Comparison of ENCODE assay signal across 8 mouse cellular contexts in the genomic region with DNA sequence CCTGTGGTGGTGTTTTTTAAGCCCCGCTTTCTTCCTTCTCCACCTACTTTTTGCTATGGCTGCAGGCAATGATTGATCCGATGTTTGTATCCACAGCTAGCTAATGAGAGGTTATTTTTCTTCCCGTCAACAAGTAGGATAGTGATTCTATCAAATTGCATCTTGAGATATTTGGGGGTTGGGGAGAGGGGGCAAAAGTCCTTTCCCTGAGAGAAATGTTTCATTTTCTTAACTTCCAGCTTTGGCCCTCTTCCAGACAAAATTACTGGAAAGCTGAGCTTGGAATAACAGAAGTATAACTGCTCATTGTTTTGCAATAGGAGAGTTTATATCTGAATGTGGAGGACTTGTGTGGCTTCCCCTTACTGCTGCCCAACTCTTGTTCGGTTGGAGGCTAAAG. TPM values are rescaled to one million over a fixed set of nuclear protein-coding genes. Genes with fewer than 3 reads are reported as not detected.
DNase-seq lines count a peak whose midpoint lies in the region; ATAC-seq lines count a peak whose summit lies in the region.

No protein-coding gene starts in this region.

- H3K27ac ChIP-seq in hindbrain, embryonic 11.5 days (ENCODE audit: low read depth, low read length), result no peak overlapping the region
- H3K27ac ChIP-seq in hindbrain, embryonic 10.5 days, result no peak overlapping the region
- H3K27ac ChIP-seq in hindbrain, embryonic 12.5 days, result no peak overlapping the region
- no peak overlapping the region for H3K27ac ChIP-seq in midbrain, embryonic 12.5 days (replicated peaks)

- H3K4me2 ChIP-seq in hindbrain, embryonic 11.5 days (replicated peaks; ENCODE audit: low read depth, low read length), result no peak overlapping the region
- peak overlapping the region; percentile 80 for H3K4me2 ChIP-seq in hindbrain, embryonic 12.5 days (replicated peaks)
- H3K4me2 ChIP-seq in midbrain, embryonic 12.5 days (replicated peaks), result peak overlapping the region; percentile 85

- H3K9ac ChIP-seq in hindbrain, embryonic 11.5 days (ENCODE audit: low read depth, low read length), result no peak overlapping the region
- no peak overlapping the region for H3K9ac ChIP-seq in hindbrain, embryonic 12.5 days
- H3K9ac ChIP-seq in midbrain, embryonic 12.5 days (replicated peaks), result no peak overlapping the region

- peak; percentile 14 for DNase-seq in hindbrain, embryonic 11.5 days (ENCODE audit: low spot score)
- no peak for DNase-seq in hindbrain, embryonic 10.5 days (ENCODE audit: low spot score)
- DNase-seq in NIH3T3 (ENCODE audit: low read depth), result peak; percentile 83
- no peak for DNase-seq in cerebellum, postnatal 36 days
- no peak for DNase-seq in spleen, postnatal 4 days (ENCODE audit: low spot score in 2 of 2)

- 53% methylated on average over 4 of the region's 4 CpGs for WGBS in hindbrain, embryonic 11.5 days
- WGBS in hindbrain, embryonic 10.5 days, result 49% methylated on average over 4 of the region's 4 CpGs
- WGBS in hindbrain, embryonic 12.5 days, result 42% methylated on average over 4 of the region's 4 CpGs
- 52% methylated on average over 4 of the region's 4 CpGs for WGBS in midbrain, embryonic 12.5 days

- no peak for ATAC-seq in hindbrain, embryonic 11.5 days (ENCODE audit: low FRiP score)
- ATAC-seq in hindbrain, embryonic 12.5 days (ENCODE audit: low FRiP score), result no peak
- ATAC-seq in midbrain, embryonic 12.5 days (ENCODE audit: low FRiP score, low read depth), result no peak
- ATAC-seq in monocyte, adult 5-6 weeks (replicated peaks; ENCODE audit: insufficient number of reproducible peaks, low FRiP score, low TSS enrichment, poor library complexity, severe bottlenecking), result no peak

- H3K4me3 ChIP-seq in hindbrain, embryonic 11.5 days (ENCODE audit: low read depth, low read length), result no peak overlapping the region
- no peak overlapping the region for H3K4me3 ChIP-seq in hindbrain, embryonic 10.5 days
- H3K4me3 ChIP-seq in hindbrain, embryonic 12.5 days, result no peak overlapping the region
- no peak overlapping the region for H3K4me3 ChIP-seq in midbrain, embryonic 12.5 days

- no peaks in the 10 kb centered on the region for H3K36me3 ChIP-seq in hindbrain, embryonic 11.5 days (ENCODE audit: control insufficient read depth, insufficient read depth, low read length)
- H3K36me3 ChIP-seq in hindbrain, embryonic 10.5 days, result no peaks in the 10 kb centered on the region
- H3K36me3 ChIP-seq in hindbrain, embryonic 12.5 days, result no peaks in the 10 kb centered on the region
- H3K36me3 ChIP-seq in midbrain, embryonic 12.5 days, result no peaks in the 10 kb centered on the region

- H3K27me3 ChIP-seq in hindbrain, embryonic 11.5 days (ENCODE audit: control insufficient read depth, insufficient read depth, low read length), result no peaks in the 10 kb centered on the region
- H3K27me3 ChIP-seq in hindbrain, embryonic 10.5 days (ENCODE audit: insufficient read depth, poor library complexity, severe bottlenecking), result peaks cover 18% of the 10 kb centered on the region
- peaks cover 11% of the 10 kb centered on the region; the same call in 1 of the 2 replicates for H3K27me3 ChIP-seq in hindbrain, embryonic 12.5 days
- H3K27me3 ChIP-seq in midbrain, embryonic 12.5 days, result peaks cover 14% of the 10 kb centered on the region; the same call in 1 of the 2 replicates

- no peaks in the 10 kb centered on the region for H3K9me3 ChIP-seq in hindbrain, embryonic 11.5 days (ENCODE audit: control insufficient read depth, low read length)
- no peaks in the 10 kb centered on the region for H3K9me3 ChIP-seq in hindbrain, embryonic 10.5 days
- H3K9me3 ChIP-seq in hindbrain, embryonic 12.5 days (replicated peaks), result no peaks in the 10 kb centered on the region
- no peaks in the 10 kb centered on the region for H3K9me3 ChIP-seq in midbrain, embryonic 12.5 days

- H3K4me1 ChIP-seq in hindbrain, embryonic 11.5 days (replicated peaks; ENCODE audit: control insufficient read depth, insufficient read depth, low read length), result no peaks in the 10 kb centered on the region
- peaks cover 6% of the 10 kb centered on the region; the same call in 1 of the 2 replicates for H3K4me1 ChIP-seq in hindbrain, embryonic 10.5 days (replicated peaks)
- peaks cover 7% of the 10 kb centered on the region; the same call in 1 of the 2 replicates for H3K4me1 ChIP-seq in hindbrain, embryonic 12.5 days
- peaks cover 11% of the 10 kb centered on the region; the same call in 1 of the 2 replicates for H3K4me1 ChIP-seq in midbrain, embryonic 12.5 days

RNA-seq across cellular contexts. Expression of gene Fndc3a, which starts 1.3 kb away (rescaled TPM):
- 42.0 and 57.2 TPM in 2 replicates for polyA plus RNA-seq in hindbrain, embryonic 11.5 days (2014; fragmentation: Nextera tagmentation; extraction: Ambion mirVana)
- 38.7 and 42.9 TPM in 2 replicates for polyA plus RNA-seq in hindbrain, embryonic 10.5 days (2016; fragmentation: Nextera tagmentation; extraction: Ambion mirVana)
- 46.9 and 49.8 TPM in 2 replicates for polyA plus RNA-seq in hindbrain, embryonic 12.5 days (2016; fragmentation: Nextera tagmentation; extraction: Ambion mirVana)
- 43.5 and 47.9 TPM in 2 replicates for polyA plus RNA-seq in midbrain, embryonic 12.5 days (2016; fragmentation: Nextera tagmentation; extraction: Ambion mirVana)
- total RNA-seq in monocyte, adult 5-6 weeks (2017), result 86.5 to 152 TPM (median 126 TPM) in 3 replicates

Comparison
In these comparisons a context has a peak if more than half of its experiments do, and no peak if none do; other contexts are left out.
1. DNase-seq: peak in hindbrain, embryonic 11.5 days (single experiment) and NIH3T3 (single experiment); none in hindbrain, embryonic 10.5 days (single experiment), cerebellum, postnatal 36 days (0 of 2) and spleen, postnatal 4 days (0 of 2).